Mouse (Mus musculus) G1E (cell line): ENCODE measurements around the gene Nfkbib.

Experiments
- CTCF ChIP-seq: IDR thresholded peaks from 2 replicates; pipeline ENCODE4 v1.5.1; 2012; ENCODE audit warnings: low read depth, low read length, inconsistent platforms, mixed read lengths
- GATA1 ChIP-seq: IDR thresholded peaks from 2 replicates; pipeline ENCODE4 v1.6.1; 2012; ENCODE audit warnings: borderline replicate concordance, low read length, inconsistent platforms, mixed read lengths

- TF ChIP-seq CTCF (no peak), GATA1 (no peak)
Observed at GRCm38 (mm10) chr7:28812949-28813348, 45.6 kb upstream of the Nfkbib start.
